Comparison of ENCODE assay signal across 20 mouse cellular contexts in the genomic region with DNA sequence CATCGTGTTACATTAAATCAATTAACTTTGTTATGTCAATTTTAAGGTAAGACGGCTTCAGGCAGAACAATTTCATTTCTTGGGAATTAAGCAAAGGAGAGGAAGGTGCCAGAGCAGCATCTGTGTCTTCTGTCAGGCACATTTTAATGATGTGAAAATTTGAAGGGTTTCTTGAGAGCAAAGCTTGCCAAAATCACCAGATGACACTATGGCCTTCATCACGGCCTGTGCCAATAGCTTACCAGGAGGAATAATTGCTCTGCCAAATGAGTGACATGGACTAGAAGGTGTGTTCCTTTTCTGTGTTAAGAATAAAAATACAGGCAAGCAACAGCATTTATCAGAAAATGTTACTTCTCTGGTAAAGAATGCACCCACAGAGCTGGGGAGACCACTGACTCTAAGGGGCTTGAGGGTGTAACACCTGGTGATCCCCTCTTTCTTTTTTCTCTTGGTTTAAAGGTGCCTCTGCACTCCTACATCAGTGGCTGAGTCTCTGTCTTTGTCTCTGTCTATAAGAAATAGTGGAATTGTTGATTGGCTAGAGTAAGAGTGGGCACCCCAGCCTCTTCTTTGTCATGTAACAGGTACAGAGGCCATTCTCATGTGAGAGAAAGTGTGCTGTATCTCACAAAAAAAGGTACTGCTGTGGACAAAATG.
A peak's percentile ranks its signal among the peaks of the same experiment; 100 is the strongest.
DNase-seq lines count a peak whose midpoint lies in the region; ATAC-seq and TF ChIP-seq lines count a peak whose summit lies in the region.
"Had no signal": no experiment of that assay in that cellular context is flagged by ENCODE, and none has a peak within 500 bp of the region (broad histone marks: within the 10 kb centered on the region; RNA-seq: fewer than 3 reads in every experiment).

No protein-coding gene starts in this region.

- no peaks in the 10 kb centered on the region for H3K9me3 ChIP-seq in hindbrain, postnatal 0 days (ENCODE audit: low read length)
- H3K9me3 ChIP-seq in hindbrain, embryonic 12.5 days (replicated peaks), result no peaks in the 10 kb centered on the region
- H3K9me3 ChIP-seq in kidney, embryonic 14.5 days (ENCODE audit: control insufficient read depth, low read length), result no peaks in the 10 kb centered on the region
- H3K9me3 ChIP-seq: heart, embryonic 15.5 days; limb, embryonic 15.5 days; liver, embryonic 15.5 days; neural tube, embryonic 13.5 days had no signal

- peak; percentile 75 for DNase-seq in hindbrain, postnatal 0 days (ENCODE audit: low spot score)
- peak; percentile 65 to 90 for DNase-seq in cerebellum, adult 2 months
- peak; percentile 56 to 73 for DNase-seq in cerebellum, postnatal 36 days
- no peak for DNase-seq in kidney, adult 18-20 months
- DNase-seq: adrenal gland, adult 8-10 months; gastrocnemius, postnatal 10 days; heart, adult 18-20 months; kidney, adult 11 months; kidney, postnatal 10 days; layer of hippocampus, postnatal 36 days; thymus, postnatal 14 days had no signal

- ATAC-seq in hindbrain, postnatal 0 days, result peak; percentile 70; the same call in 1 of the 2 replicates
- ATAC-seq in hindbrain, embryonic 12.5 days (ENCODE audit: low FRiP score), result no peak
- ATAC-seq in cerebellum, adult (ENCODE audit: insufficient number of reproducible peaks, low FRiP score, low TSS enrichment), result peak; percentile 84
- ATAC-seq in kidney, embryonic 14.5 days (ENCODE audit: low FRiP score, low TSS enrichment), result no peak

- H3K9ac ChIP-seq in hindbrain, postnatal 0 days (replicated peaks; ENCODE audit: low read length), result no peak overlapping the region
- H3K9ac ChIP-seq in hindbrain, embryonic 12.5 days, result no peak overlapping the region
- H3K9ac ChIP-seq in kidney, embryonic 14.5 days (ENCODE audit: low read depth, low read length), result no peak overlapping the region
- H3K9ac ChIP-seq: heart, embryonic 15.5 days; limb, embryonic 15.5 days; liver, embryonic 15.5 days; neural tube, embryonic 13.5 days had no signal

- no peaks in the 10 kb centered on the region for H3K4me1 ChIP-seq in hindbrain, postnatal 0 days (ENCODE audit: insufficient read depth, low read length)
- no peaks in the 10 kb centered on the region for H3K4me1 ChIP-seq in hindbrain, embryonic 12.5 days
- H3K4me1 ChIP-seq in cerebellum, adult 2 months (ENCODE audit: control insufficient read depth, insufficient read depth, low read length), result peaks cover 11% of the 10 kb centered on the region; the same call in 1 of the 2 replicates
- no peaks in the 10 kb centered on the region for H3K4me1 ChIP-seq in kidney, embryonic 14.5 days (ENCODE audit: control insufficient read depth, insufficient read depth, low read length)
- H3K4me1 ChIP-seq: heart, embryonic 15.5 days; limb, embryonic 15.5 days; liver, embryonic 15.5 days; neural tube, embryonic 13.5 days had no signal

- TF ChIP-seq CTCF in hindbrain, postnatal 0 days (IDR thresholded peaks at IDR 0.05; ENCODE audit: low read depth), result no peak
- no peak for TF ChIP-seq CTCF in cerebellum, adult 2 months (IDR thresholded peaks at IDR 0.05; ENCODE audit: borderline replicate concordance, insufficient read depth, low read depth, low read length)

- H3K4me3 ChIP-seq in hindbrain, postnatal 0 days (ENCODE audit: low read length), result no peak overlapping the region
- no peak overlapping the region for H3K4me3 ChIP-seq in hindbrain, embryonic 12.5 days
- no peak overlapping the region for H3K4me3 ChIP-seq in cerebellum, adult 2 months (replicated peaks; ENCODE audit: insufficient read depth, low read depth, low read length)
- no peak overlapping the region for H3K4me3 ChIP-seq in kidney, embryonic 14.5 days (ENCODE audit: low read length)
- H3K4me3 ChIP-seq: heart, embryonic 15.5 days; limb, embryonic 15.5 days; liver, embryonic 15.5 days; neural tube, embryonic 13.5 days had no signal

- TF ChIP-seq POLR2A in cerebellum, adult 2 months (IDR thresholded peaks at IDR 0.05; ENCODE audit: borderline replicate concordance, insufficient read depth, low read length), result no peak

- no peaks in the 10 kb centered on the region for H3K36me3 ChIP-seq in hindbrain, postnatal 0 days (ENCODE audit: insufficient read depth, low read length)
- H3K36me3 ChIP-seq in hindbrain, embryonic 12.5 days, result no peaks in the 10 kb centered on the region
- H3K36me3 ChIP-seq in kidney, embryonic 14.5 days (ENCODE audit: control insufficient read depth, insufficient read depth, low read length), result no peaks in the 10 kb centered on the region
- H3K36me3 ChIP-seq: heart, embryonic 15.5 days; limb, embryonic 15.5 days; liver, embryonic 15.5 days; neural tube, embryonic 13.5 days had no signal

- WGBS in hindbrain, postnatal 0 days, result 57% methylated on average over 3 of the region's 3 CpGs
- WGBS in hindbrain, embryonic 12.5 days, result 89% methylated on average over 3 of the region's 3 CpGs
- 12% methylated on average over 3 of the region's 3 CpGs for WGBS in cerebellum, adult 2 months
- 92% methylated on average over 3 of the region's 3 CpGs for WGBS in kidney, embryonic 14.5 days

- H3K27me3 ChIP-seq in hindbrain, postnatal 0 days (ENCODE audit: insufficient read depth, low read length), result no peaks in the 10 kb centered on the region
- no peaks in the 10 kb centered on the region for H3K27me3 ChIP-seq in hindbrain, embryonic 12.5 days
- no peaks in the 10 kb centered on the region for H3K27me3 ChIP-seq in cerebellum, adult 2 months (ENCODE audit: control insufficient read depth, insufficient read depth, low read length)
- H3K27me3 ChIP-seq in kidney, embryonic 14.5 days (ENCODE audit: control insufficient read depth, insufficient read depth, low read length), result no peaks in the 10 kb centered on the region
- H3K27me3 ChIP-seq: heart, embryonic 15.5 days; limb, embryonic 15.5 days; liver, embryonic 15.5 days; neural tube, embryonic 13.5 days had no signal

- no peak overlapping the region for H3K4me2 ChIP-seq in hindbrain, postnatal 0 days (ENCODE audit: low read depth, low read length)
- H3K4me2 ChIP-seq in hindbrain, embryonic 12.5 days (replicated peaks), result no peak overlapping the region
- no peak overlapping the region for H3K4me2 ChIP-seq in kidney, embryonic 14.5 days (replicated peaks; ENCODE audit: low read depth, low read length)
- H3K4me2 ChIP-seq: heart, embryonic 15.5 days; limb, embryonic 15.5 days; liver, embryonic 15.5 days; midbrain, embryonic 11.5 days; neural tube, embryonic 13.5 days had no signal

- H3K27ac ChIP-seq in hindbrain, postnatal 0 days, result no peak overlapping the region
- no peak overlapping the region for H3K27ac ChIP-seq in hindbrain, embryonic 12.5 days
- H3K27ac ChIP-seq in cerebellum, adult 2 months (ENCODE audit: insufficient read depth, low read length), result no peak overlapping the region
- no peak overlapping the region for H3K27ac ChIP-seq in kidney, embryonic 14.5 days (ENCODE audit: low read depth, low read length)
- H3K27ac ChIP-seq: heart, embryonic 15.5 days; limb, embryonic 15.5 days; liver, embryonic 15.5 days; macrophage; neural tube, embryonic 13.5 days had no signal

Comparison
In these comparisons a context has a peak if more than half of its experiments do, and no peak if none do; other contexts are left out.
1. ATAC-seq: peak in hindbrain, postnatal 0 days (single experiment) and cerebellum, adult (single experiment); none in hindbrain, embryonic 12.5 days (single experiment) and kidney, embryonic 14.5 days (single experiment).